Mouse (Mus musculus) ES-Bruce4 (cell line): Measurements from ENCODE around the gene Procr. TPM values are rescaled to one million over a fixed set of nuclear protein-coding genes. Genes with fewer than 3 reads are reported as not detected.

Experiments used
- H3K27ac ChIP-seq: 2 replicates; pipeline ENCODE4 v1.5.1; 2012; ENCODE audit warnings: low read length, inconsistent platforms; ENCODE audit not compliant: insufficient read depth
- H3K27me3 ChIP-seq: 2 replicates; pipeline ENCODE4 v1.6.1; 2012; ENCODE audit warnings: mild to moderate bottlenecking, low read length, inconsistent platforms; ENCODE audit not compliant: control insufficient read depth, poor library complexity, insufficient read depth, severe bottlenecking
- H3K36me3 ChIP-seq: 2 replicates; pipeline ENCODE4 v1.6.1; 2012; ENCODE audit warnings: inconsistent platforms, mild to moderate bottlenecking, low read length, moderate library complexity; ENCODE audit not compliant: control insufficient read depth, poor library complexity, insufficient read depth, severe bottlenecking
- H3K4me1 ChIP-seq: one replicate; pipeline ENCODE4 v1.8.1; 2011; ENCODE audit warnings: low read length; ENCODE audit not compliant: control insufficient read depth, insufficient read depth
- H3K4me3 ChIP-seq: 2 replicates; pipeline ENCODE4 v1.5.1; 2011; ENCODE audit warnings: low read depth, mild to moderate bottlenecking, low read length
- H3K9ac ChIP-seq: 2 replicates; pipeline ENCODE4 v1.6.1; 2012; ENCODE audit warnings: low read depth, mild to moderate bottlenecking, inconsistent platforms; ENCODE audit not compliant: poor library complexity, severe bottlenecking
- H3K9me3 ChIP-seq: replicated peaks from 2 replicates; pipeline ENCODE4 v1.6.1; 2012; ENCODE audit warnings: mild to moderate bottlenecking, low read length, inconsistent platforms; ENCODE audit not compliant: control insufficient read depth, poor library complexity, insufficient read depth, severe bottlenecking
- CTCF ChIP-seq: IDR thresholded peaks from one replicate; pipeline ENCODE4 v1.8.1; 2011; ENCODE audit warnings: low read depth, low read length
- EP300 ChIP-seq: IDR thresholded peaks from 2 replicates; pipeline ENCODE4 v1.6.1; 2011; ENCODE audit warnings: low read depth, low read length; ENCODE audit not compliant: insufficient read depth
- POLR2A ChIP-seq: IDR thresholded peaks from one replicate; pipeline ENCODE4 v1.8.1; 2011; ENCODE audit warnings: low read length; ENCODE audit not compliant: insufficient read depth
- polyA plus RNA-seq: library from polyadenylated mRNA; stranded (reverse); fragments of >200 nt; gene quantifications from 2 replicates; pipeline ENCODE4 v1.2.4, GENCODE M21; 2011; ENCODE audit warnings: low read depth; ENCODE audit not compliant: missing spikeins, insufficient read depth, insufficient read length

Gene Procr
- 4.7 and 6.6 TPM in 2 replicates for polyA plus RNA-seq

DNA sequence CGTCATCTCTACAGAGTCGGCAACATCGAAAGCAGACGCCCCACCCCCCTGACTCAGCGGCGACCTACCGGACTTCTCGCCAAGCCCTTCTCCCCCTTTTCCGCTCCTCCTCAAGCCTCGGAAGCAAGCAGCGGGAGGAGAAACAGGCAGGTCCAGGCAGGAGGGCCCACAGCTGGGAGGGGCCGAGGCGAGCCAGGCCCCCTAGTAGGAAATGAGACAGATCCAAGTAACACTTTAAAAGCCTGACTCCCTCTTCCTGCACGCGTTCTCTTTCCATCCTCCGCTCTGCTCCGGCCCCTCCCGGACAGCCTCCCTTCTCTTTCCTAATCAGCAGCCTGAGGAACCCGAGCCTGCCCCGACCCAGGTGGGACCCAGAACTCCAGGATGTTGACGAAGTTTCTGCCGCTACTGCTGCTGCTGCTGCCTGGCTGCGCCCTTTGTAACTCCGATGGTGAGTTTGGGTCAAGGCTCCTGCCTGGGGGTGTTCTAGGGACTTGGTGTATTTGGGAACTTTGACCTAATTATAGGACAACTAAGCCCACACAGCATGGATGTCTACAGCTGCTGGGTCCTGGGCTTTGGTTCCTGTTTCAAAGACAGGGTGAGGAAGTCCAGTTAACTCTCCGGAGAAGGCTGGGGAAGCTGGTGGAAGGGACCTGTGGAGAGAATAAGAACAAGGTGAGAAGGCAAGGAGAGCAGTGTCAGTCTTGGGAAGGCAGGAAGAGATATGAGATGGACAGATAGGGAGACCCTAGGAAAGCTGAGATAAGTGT, at the start of gene Procr:
TSS of gene Procr (plus strand) at position 104 of the 773 bp plus-strand sequence.
- Histone ChIP-seq H3K4me1 (no peaks in the 10 kb centered on the region), H3K9ac (peak within 1 kb of the TSS; percentile 49), H3K4me3 (peak within 1 kb of the TSS; percentile 43), H3K27me3 (no peaks in the 10 kb centered on the region), H3K36me3 (no peaks in the 10 kb centered on the region), H3K9me3 (no peaks in the 10 kb centered on the region), H3K27ac (no peak within 1 kb of the TSS)
- TF ChIP-seq POLR2A, result no peak
- TF ChIP-seq CTCF, result no peak
- TF ChIP-seq EP300, result no peak

- Histone ChIP-seq H3K27ac (no peak overlapping the region), H3K4me1 (no peaks in the 10 kb centered on the region), H3K27me3 (no peaks in the 10 kb centered on the region), H3K9me3 (no peaks in the 10 kb centered on the region; the same call in 1 of the 2 replicates), H3K36me3 (no peaks in the 10 kb centered on the region), H3K9ac (no peak overlapping the region), H3K4me3 (no peak overlapping the region)
- TF ChIP-seq POLR2A (no peak), CTCF (no peak), EP300 (no peak)
These were observed 49.5 kb upstream of the Procr start for GRCm38 (mm10) chr2:155701399-155701919.

DNA sequence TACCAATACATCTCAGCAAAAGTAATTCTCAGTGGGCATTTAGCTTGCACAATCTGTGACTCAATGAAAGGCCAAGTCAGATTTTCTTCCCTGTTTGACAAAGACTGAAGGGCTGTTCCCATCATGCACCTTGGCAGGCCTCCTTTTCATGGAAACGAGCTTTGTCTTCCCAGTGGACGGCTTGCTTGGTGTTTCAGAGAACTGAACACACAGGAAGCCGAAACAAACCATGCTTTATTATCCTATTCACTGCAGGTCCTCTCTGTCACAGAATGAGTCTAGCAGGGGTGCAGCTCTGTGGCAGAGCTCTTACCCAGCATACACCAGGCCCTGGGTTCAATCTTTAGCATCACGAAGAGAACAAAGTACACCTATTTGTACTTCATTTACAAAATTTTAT, 47.3 kb upstream of the Procr start:
- Histone ChIP-seq H3K27me3 (no peaks in the 10 kb centered on the region), H3K27ac (no peak overlapping the region), H3K36me3 (no peaks in the 10 kb centered on the region), H3K4me1 (no peaks in the 10 kb centered on the region), H3K9ac (no peak overlapping the region), H3K4me3 (no peak overlapping the region), H3K9me3 (no peaks in the 10 kb centered on the region; the same call in 1 of the 2 replicates)
- TF ChIP-seq CTCF (no peak), POLR2A (no peak), EP300 (no peak)

- no peak for TF ChIP-seq CTCF
- no peak for TF ChIP-seq POLR2A
- TF ChIP-seq EP300, result no peak
- no peaks in the 10 kb centered on the region for H3K9me3 ChIP-seq
- no peaks in the 10 kb centered on the region for H3K27me3 ChIP-seq
- no peaks in the 10 kb centered on the region for H3K4me1 ChIP-seq
- no peak overlapping the region for H3K27ac ChIP-seq
- H3K4me3 ChIP-seq, result no peak overlapping the region
- H3K36me3 ChIP-seq, result no peaks in the 10 kb centered on the region
- no peak overlapping the region for H3K9ac ChIP-seq
These were observed 43.7 kb upstream of the Procr start for GRCm38 (mm10) chr2:155707251-155707650.

DNA sequence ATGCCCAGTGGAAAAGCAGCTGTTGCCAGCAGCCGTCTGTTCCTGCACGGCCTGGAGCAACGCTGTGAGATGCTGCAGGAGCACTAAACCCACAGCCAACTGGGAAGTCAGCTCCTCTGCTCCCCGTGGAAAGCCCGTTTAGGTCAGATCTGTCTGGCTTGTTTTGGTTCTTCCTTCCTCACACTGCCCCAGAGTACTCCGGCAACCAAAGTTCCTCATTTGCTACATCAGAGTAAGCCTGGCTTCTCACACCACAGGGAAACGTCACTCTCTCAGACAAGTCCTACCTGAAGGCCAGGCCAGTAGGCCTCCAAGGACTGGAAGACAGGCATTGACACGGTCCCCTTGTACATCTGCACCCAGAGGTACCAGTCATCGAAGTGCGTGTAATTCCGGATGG, 40.4 kb upstream of the Procr start:
- no peaks in the 10 kb centered on the region for H3K36me3 ChIP-seq
- H3K27ac ChIP-seq, result no peak overlapping the region
- H3K27me3 ChIP-seq, result no peaks in the 10 kb centered on the region
- no peaks in the 10 kb centered on the region for H3K4me1 ChIP-seq
- H3K9ac ChIP-seq, result no peak overlapping the region
- TF ChIP-seq EP300 (no peak), POLR2A (no peak), CTCF (no peak)
- H3K4me3 ChIP-seq, result no peak overlapping the region
- H3K9me3 ChIP-seq, result no peaks in the 10 kb centered on the region
